Mouse (Mus musculus) mouse trophoblast stem cell (cell line): ENCODE data around the gene Slc30a5.

Experiments
- in situ Hi-C, 2 experiments: fragments of 300-500 bp; cut with MseI, MboI; formaldehyde crosslinking; loops; 2 replicates in 1 of 2; 3 replicates in 1 of 2; pipeline ENCODE4 v1.15.1; 2025

The Slc30a5 gene

DNA sequence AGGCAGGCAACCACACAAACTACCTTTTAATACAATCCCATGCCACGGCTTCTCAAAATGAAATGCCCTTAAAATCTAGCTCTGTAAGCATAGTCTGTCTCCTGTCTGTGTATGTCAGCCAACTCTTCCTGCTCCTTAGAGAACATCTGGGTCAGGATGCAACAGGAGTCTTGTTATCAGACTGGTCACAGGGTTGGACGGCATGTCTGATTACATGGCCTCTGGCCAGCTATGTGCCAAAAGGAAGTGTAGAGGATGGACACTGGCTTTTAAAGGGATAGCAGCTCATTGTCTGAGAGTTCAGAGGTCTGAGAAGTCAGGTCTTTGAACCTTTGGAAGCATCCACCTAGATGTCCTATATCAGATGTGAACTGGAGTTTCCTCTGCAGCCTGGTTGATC, 77.9 kb downstream of the Slc30a5 start:
- in situ Hi-C loops, result no loop called here

DNA sequence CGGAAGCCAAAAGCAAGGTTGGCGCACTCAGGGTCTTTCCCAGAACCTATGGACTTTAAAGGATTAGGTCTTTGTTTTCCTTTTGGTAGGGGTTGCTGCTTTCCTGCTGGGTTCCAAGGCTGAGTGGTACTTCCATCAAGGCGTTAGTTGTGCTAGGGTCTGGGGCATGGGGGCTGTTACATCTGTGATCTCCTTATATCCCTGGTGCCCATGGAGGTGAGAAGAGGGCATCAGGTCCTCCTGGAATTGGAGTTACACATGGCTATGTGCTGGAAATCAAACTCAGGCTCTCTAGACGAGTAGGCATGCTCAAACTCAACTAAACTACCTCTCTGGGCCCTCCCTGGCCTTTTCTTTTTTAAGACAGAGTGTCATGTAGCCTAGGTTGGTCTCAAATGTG, 79.0 kb downstream of the Slc30a5 start:
- in situ Hi-C loops, result no loop called here

DNA sequence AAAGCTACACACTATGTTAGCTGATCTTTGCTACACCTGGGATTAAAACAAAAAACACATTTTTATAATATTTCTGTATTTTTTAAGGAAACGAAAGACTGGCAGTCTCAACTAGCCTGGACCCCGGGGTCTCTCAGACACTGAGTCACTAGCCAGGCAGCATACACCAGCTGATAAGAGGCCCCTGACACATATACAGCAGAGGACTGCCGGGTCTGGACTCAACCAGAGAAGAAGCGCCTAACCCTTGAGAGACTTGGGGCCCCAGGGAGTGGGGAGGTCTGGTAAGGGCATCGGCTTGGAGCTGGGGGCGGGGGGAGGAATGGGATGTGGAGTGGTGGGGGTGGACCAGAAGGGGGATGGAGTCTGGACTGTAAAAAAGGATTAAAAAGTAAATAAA, 80.2 kb downstream of the Slc30a5 start:
- in situ Hi-C loops, result no loop called here
